In the genomic region with DNA sequence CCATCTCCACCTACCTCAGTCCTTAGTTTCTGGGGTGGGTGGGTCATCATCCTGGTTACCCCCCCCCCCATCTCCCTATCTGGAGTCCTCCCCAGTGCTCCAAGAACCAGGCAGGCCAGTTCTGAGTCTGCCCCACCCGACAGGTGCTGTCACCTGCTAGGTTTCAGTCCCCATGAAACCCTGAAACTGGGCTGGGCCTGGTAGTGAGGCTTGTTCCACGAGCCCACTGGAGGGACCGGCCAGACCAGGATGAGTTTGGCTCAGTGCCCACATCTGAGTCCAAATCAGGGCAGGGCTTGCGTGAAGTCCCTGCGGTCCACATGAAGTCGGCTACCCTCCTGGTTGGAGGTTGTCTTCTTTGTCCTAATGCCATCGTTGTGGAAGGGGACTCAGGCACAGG, we compare ENCODE assay signal across 14 mouse cellular contexts. TPM values are rescaled to one million over a fixed set of nuclear protein-coding genes. Genes with fewer than 3 reads are reported as not detected.
A peak's percentile ranks its signal among the peaks of the same experiment; 100 is the strongest.
DNase-seq lines count a peak whose midpoint lies in the region; ATAC-seq and TF ChIP-seq lines count a peak whose summit lies in the region.
"Had no signal": no experiment of that assay in that cellular context is flagged by ENCODE, and none has a peak within 500 bp of the region (broad histone marks: within the 10 kb centered on the region; RNA-seq: fewer than 3 reads in every experiment).

No protein-coding gene starts in this region.

- no peak overlapping the region for H3K4me2 ChIP-seq in kidney, postnatal 0 days (ENCODE audit: low read length)
- H3K4me2 ChIP-seq: neural tube, embryonic 13.5 days had no signal

- no peaks in the 10 kb centered on the region for H3K9me3 ChIP-seq in kidney, postnatal 0 days (replicated peaks; ENCODE audit: low read length)
- H3K9me3 ChIP-seq: neural tube, embryonic 13.5 days had no signal

- no peaks in the 10 kb centered on the region for H3K27me3 ChIP-seq in kidney, postnatal 0 days (ENCODE audit: insufficient read depth, low read length)
- H3K27me3 ChIP-seq: neural tube, embryonic 13.5 days had no signal

- no peak for DNase-seq in gastrocnemius, adult 2 months
- DNase-seq in gastrocnemius, adult 8-10 months (ENCODE audit: low spot score in 2 of 2): no peak
- peak; percentile 47 for DNase-seq in MN1 (ENCODE audit: low spot score)
- DNase-seq in kidney, postnatal 0 days (ENCODE audit: low spot score): no peak
- peak; percentile 69 to 78 for DNase-seq in lung, postnatal 4 days
- DNase-seq in ovary, postnatal 14 days (ENCODE audit: low spot score): no peak
- DNase-seq in frontal cortex, postnatal 25 days (ENCODE audit: low spot score in 2 of 2): no peak
- no peak for DNase-seq in neural tube, embryonic 10.5 days (ENCODE audit: extremely low spot score, low spot score)
- DNase-seq: adrenal gland, postnatal 25 days; B cell, adult 2 months; cerebellum, adult 9-10 months; gastrocnemius, postnatal 10 days; heart, postnatal 36 days had no signal

- 0 out of 2 replicates have a peak overlapping the region, but pooled peaks have one; percentile 27 for H3K9ac ChIP-seq in kidney, postnatal 0 days (ENCODE audit: low read depth, low read length)
- H3K9ac ChIP-seq: neural tube, embryonic 13.5 days had no signal

- ATAC-seq in kidney, postnatal 0 days (replicated peaks; ENCODE audit: low FRiP score, low read depth): no peak

- no peak for TF ChIP-seq CTCF in gastrocnemius, adult 2 months (IDR thresholded peaks at IDR 0.05)
- no peak for TF ChIP-seq CTCF in kidney, postnatal 0 days (IDR thresholded peaks at IDR 0.05; ENCODE audit: low read depth)

- 0 out of 2 replicates have a peak, but pooled peaks cover 2% of the 10 kb centered on the region for H3K36me3 ChIP-seq in kidney, postnatal 0 days (ENCODE audit: insufficient read depth, low read length)

- 0 out of 2 replicates have a peak overlapping the region, but pooled peaks have one; percentile 2 for H3K27ac ChIP-seq in gastrocnemius, adult 2 months
- H3K27ac ChIP-seq in kidney, postnatal 0 days: peak overlapping the region; percentile 28; the same call in 1 of the 2 replicates
- H3K27ac ChIP-seq: neural tube, embryonic 13.5 days had no signal

- H3K4me1 ChIP-seq in kidney, postnatal 0 days (replicated peaks; ENCODE audit: insufficient read depth, low read length): peaks cover 29% of the 10 kb centered on the region

- intact Hi-C loops in gastrocnemius, adult 2 months (cut with DNase I): no loop called here

- 61% methylated on average over 7 of the region's 7 CpGs for WGBS in kidney, postnatal 0 days

- H3K4me3 ChIP-seq in gastrocnemius, adult 2 months: no peak overlapping the region
- no peak overlapping the region for H3K4me3 ChIP-seq in kidney, postnatal 0 days (replicated peaks; ENCODE audit: low read depth, low read length)
- H3K4me3 ChIP-seq: neural tube, embryonic 13.5 days had no signal

RNA-seq across cellular contexts. Expression of a gene that starts 23.1 kb away (rescaled TPM):
- 1 to 10 TPM; 4.8 to 7.2 TPM for total RNA-seq in gastrocnemius, adult 2 months (2021)
- 1 to 10 TPM; 3.8 to 6.3 (median 5.4) TPM for total RNA-seq in gastrocnemius, adult 8-10 months (2022)
- 41.1 and 42.2 TPM in 2 replicates for polyA plus RNA-seq in kidney, postnatal 0 days (2015; fragmentation: Nextera tagmentation; extraction: Ambion mirVana)

RNA-seq across cellular contexts. Expression of a gene that starts 51.9 kb away (rescaled TPM):
- total RNA-seq in gastrocnemius, adult 2 months (2021): 1 to 10 TPM; 2.0 to 3.9 TPM
- 1 to 10 TPM; 2.0 to 2.6 (median 2.1) TPM for total RNA-seq in gastrocnemius, adult 8-10 months (2022)
- 14.3 and 14.6 TPM in 2 replicates for polyA plus RNA-seq in kidney, postnatal 0 days (2015; fragmentation: Nextera tagmentation; extraction: Ambion mirVana)

Comparison
In these comparisons a context has a peak if more than half of its experiments do, and no peak if none do; other contexts are left out.
1. DNase-seq: peak in MN1 (single experiment) and lung, postnatal 4 days (2 of 2); none in gastrocnemius, adult 2 months (single experiment), gastrocnemius, adult 8-10 months (0 of 2), kidney, postnatal 0 days (single experiment), ovary, postnatal 14 days (single experiment), frontal cortex, postnatal 25 days (0 of 2) and neural tube, embryonic 10.5 days (single experiment).